Mouse (Mus musculus) kidney, embryonic 16.5 days (tissue): Measurements from ENCODE around the gene Adgrl3. TPM values are rescaled to one million over a fixed set of nuclear protein-coding genes. Genes with fewer than 3 reads are reported as not detected.

ENCODE experiments used
- microRNA-seq: library from miRNA; unstranded; fragments of <30 nt; microRNA quantifications from one replicate; pipeline ENCODE4, GENCODE M21; 2016
- polyA plus RNA-seq: library from polyadenylated mRNA; unstranded; fragments of >200 nt; fragmentation: Nextera tagmentation; extraction: Ambion mirVana; gene quantifications from 2 replicates; pipeline ENCODE4 v1.2.1, GENCODE M21; 2015

Adgrl3 gene
- polyA plus RNA-seq, 1 experiment from 2014 or later = 12.7 TPM

Small RNA genes lying within 50 kb of the gene (microRNA-seq; reads per million reads assigned to microRNA genes)
- not detected for gene Gm22048
